Mouse (Mus musculus) MEL (cell line): ENCODE results near the gene Mpzl3. TPM values are rescaled to one million over a fixed set of nuclear protein-coding genes. Genes with fewer than 3 reads are reported as not detected.

Source experiments
- DNase-seq: peaks from one replicate; pipeline ENCODE4 v3.0.0; 2011; ENCODE audit warnings: low read depth, low spot score
- H3K27ac ChIP-seq: 2 replicates; pipeline ENCODE4 v1.5.1; 2012; ENCODE audit warnings: low read depth, mild to moderate bottlenecking, control low read depth, low read length, moderate library complexity; ENCODE audit not compliant: control insufficient read depth
- H3K27me3 ChIP-seq, 2 experiments: fragments of 150-350 bp in 1 of 2; sonication (generic) in 1 of 2; 2 replicates each; pipeline ENCODE4 v1.6.1; 2012; ENCODE audit warnings: low read length in 2 of 2, mild to moderate bottlenecking in 2 of 2, improper control_type of control experiment in 1 of 2, moderate library complexity in 1 of 2; ENCODE audit not compliant: insufficient read depth in 2 of 2, control insufficient read depth in 1 of 2
- H3K36me3 ChIP-seq, 2 experiments: 2 replicates each; pipeline ENCODE4 v1.6.1; 2012 to 2014; ENCODE audit warnings: low read length in 2 of 2, improper control_type of control experiment in 1 of 2, inconsistent platforms in 1 of 2, mild to moderate bottlenecking in 1 of 2; ENCODE audit not compliant: insufficient read depth in 2 of 2, control insufficient read depth in 1 of 2
- H3K4me1 ChIP-seq, 2 experiments: fragments of 150-350 bp in 1 of 2; sonication (generic) in 1 of 2; 2 replicates each; pipeline ENCODE4 v1.6.1; 2012; ENCODE audit warnings: low read length in 2 of 2, improper control_type of control experiment in 1 of 2, mild to moderate bottlenecking in 1 of 2; ENCODE audit not compliant: insufficient read depth in 2 of 2, control insufficient read depth in 1 of 2
- H3K4me3 ChIP-seq, 2 experiments: fragments of 150-350 bp in 1 of 2; sonication (generic) in 1 of 2; 2 replicates each; pipeline ENCODE4 v1.5.1; 2012; ENCODE audit warnings: low read depth in 2 of 2, low read length in 2 of 2, mild to moderate bottlenecking in 2 of 2, moderate library complexity in 2 of 2, control low read depth in 1 of 2, improper control_type of control experiment in 1 of 2; ENCODE audit not compliant: control insufficient read depth in 1 of 2, insufficient read depth in 1 of 2
- H3K79me2 ChIP-seq: 2 replicates; pipeline ENCODE4 v1.6.1; 2012; ENCODE audit warnings: mild to moderate bottlenecking, low read length, moderate library complexity; ENCODE audit not compliant: control insufficient read depth, poor library complexity, insufficient read depth
- H3K9ac ChIP-seq: 2 replicates; pipeline ENCODE4 v1.6.1; 2012; ENCODE audit warnings: low read depth, mild to moderate bottlenecking, control low read depth, low read length, moderate library complexity; ENCODE audit not compliant: control insufficient read depth, poor library complexity, severe bottlenecking
- H3K9me3 ChIP-seq: fragments of 150-350 bp; sonication (generic); replicated peaks from 2 replicates; pipeline ENCODE4 v1.6.1; 2012; ENCODE audit warnings: mild to moderate bottlenecking, low read length, improper control_type of control experiment, moderate library complexity; ENCODE audit not compliant: insufficient read depth
- CHD1 ChIP-seq: IDR thresholded peaks from 2 replicates; pipeline ENCODE4 v1.6.1; 2012; ENCODE audit warnings: low read depth, mild to moderate bottlenecking, inconsistent platforms, low read length, improper control_type of control experiment
- ELF1 ChIP-seq: IDR thresholded peaks from 2 replicates; pipeline ENCODE4 v1.6.1; 2014; ENCODE audit warnings: low read depth, mild to moderate bottlenecking, inconsistent platforms, low read length, improper control_type of control experiment, moderate library complexity
- EP300 ChIP-seq, 2 experiments: IDR thresholded peaks; 2 replicates each; pipeline ENCODE4 v1.6.1; 2011; ENCODE audit warnings: improper control_type of control experiment in 2 of 2, low read length in 2 of 2, low read depth in 1 of 2, mild to moderate bottlenecking in 1 of 2
- GABPA ChIP-seq: IDR thresholded peaks from 2 replicates; pipeline ENCODE4 v1.6.1; 2012; ENCODE audit warnings: low read depth, mild to moderate bottlenecking, inconsistent platforms, low read length, improper control_type of control experiment, moderate library complexity
- GATA1 ChIP-seq: IDR thresholded peaks from 2 replicates; pipeline ENCODE4 v1.6.1; 2011; ENCODE audit warnings: low read depth, low read length, improper control_type of control experiment
- KAT2A ChIP-seq: conservative IDR thresholded peaks from 2 replicates; pipeline ENCODE4 v1.6.1; 2012; ENCODE audit warnings: low read depth, low read length, improper control_type of control experiment, inconsistent platforms
- MAFK ChIP-seq: IDR thresholded peaks from 2 replicates; pipeline ENCODE4 v1.6.1; 2011; ENCODE audit warnings: low read depth, mild to moderate bottlenecking, low read length, improper control_type of control experiment, borderline replicate concordance
- MXI1 ChIP-seq: IDR thresholded peaks from 2 replicates; pipeline ENCODE4 v1.6.1; 2011; ENCODE audit warnings: mild to moderate bottlenecking, low read depth, low read length, improper control_type of control experiment
- NELFE ChIP-seq: IDR thresholded peaks from 2 replicates; pipeline ENCODE4 v1.6.1; 2011; ENCODE audit warnings: low read depth, low read length, improper control_type of control experiment
- POLR2AphosphoS2 ChIP-seq: IDR thresholded peaks from 2 replicates; pipeline ENCODE4 v1.6.1; 2011; ENCODE audit warnings: low read length, improper control_type of control experiment
- RAD21 ChIP-seq: IDR thresholded peaks from 2 replicates; pipeline ENCODE4 v1.6.1; 2011; ENCODE audit warnings: mild to moderate bottlenecking, low read depth, low read length, improper control_type of control experiment
- RCOR1 ChIP-seq: IDR thresholded peaks from 2 replicates; pipeline ENCODE4 v1.6.1; 2012; ENCODE audit warnings: low read depth, mild to moderate bottlenecking, inconsistent platforms, low read length, improper control_type of control experiment
- SIN3A ChIP-seq: IDR thresholded peaks from 2 replicates; pipeline ENCODE4 v1.6.1; 2012; ENCODE audit warnings: low read length, improper control_type of control experiment, inconsistent platforms
- TBP ChIP-seq: IDR thresholded peaks from 2 replicates; pipeline ENCODE4 v1.8.0; 2011; ENCODE audit warnings: low read depth, low read length, improper control_type of control experiment
- TCF12 ChIP-seq: IDR thresholded peaks from 2 replicates; pipeline ENCODE4 v1.6.1; 2014; ENCODE audit warnings: low read depth, mild to moderate bottlenecking, inconsistent platforms, low read length, improper control_type of control experiment, moderate library complexity
- UBTF ChIP-seq: IDR thresholded peaks from 2 replicates; pipeline ENCODE4 v1.6.1; 2012; ENCODE audit warnings: low read depth, mild to moderate bottlenecking, inconsistent platforms, low read length, improper control_type of control experiment, moderate library complexity, borderline replicate concordance; ENCODE audit not compliant: insufficient read depth
- USF2 ChIP-seq, 2 experiments: IDR thresholded peaks; 2 replicates each; pipeline ENCODE4 v1.6.1; 2011 to 2012; ENCODE audit warnings: improper control_type of control experiment in 2 of 2, low read length in 2 of 2, borderline replicate concordance in 1 of 2, inconsistent platforms in 1 of 2, low read depth in 1 of 2, mild to moderate bottlenecking in 1 of 2; ENCODE audit not compliant: insufficient read depth in 1 of 2
- ZKSCAN1 ChIP-seq: IDR thresholded peaks from 2 replicates; pipeline ENCODE4 v1.6.1; 2012; ENCODE audit warnings: low read depth, mild to moderate bottlenecking, inconsistent platforms, low read length, improper control_type of control experiment, moderate library complexity
- ZMIZ1 ChIP-seq: IDR thresholded peaks from 2 replicates; pipeline ENCODE4 v1.6.1; 2012; ENCODE audit warnings: low read depth, mild to moderate bottlenecking, inconsistent platforms, low read length, improper control_type of control experiment, moderate library complexity
- polyA plus RNA-seq, 2 experiments: library from polyadenylated mRNA; stranded (reverse) in 1 of 2; unstranded in 1 of 2; fragments of >175 nt in 1 of 2; fragments of >200 nt in 1 of 2; gene quantifications; 2 replicates each; pipeline versions ENCODE4 v1.2.1 to v1.2.4; 2012; ENCODE audit warnings: low replicate concordance in 2 of 2, low read depth in 1 of 2; ENCODE audit not compliant: insufficient read length in 2 of 2, insufficient read depth in 1 of 2, missing spikeins in 1 of 2
- total RNA-seq: library from RNA; depleted of rRNA; stranded (reverse); fragments of 300-350 nt; gene quantifications from 2 replicates; pipeline ENCODE4 v1.2.3, GENCODE M21; 2012

The Mpzl3 gene
- total and polyA plus RNA-seq, 3 experiments, result not detected

DNA sequence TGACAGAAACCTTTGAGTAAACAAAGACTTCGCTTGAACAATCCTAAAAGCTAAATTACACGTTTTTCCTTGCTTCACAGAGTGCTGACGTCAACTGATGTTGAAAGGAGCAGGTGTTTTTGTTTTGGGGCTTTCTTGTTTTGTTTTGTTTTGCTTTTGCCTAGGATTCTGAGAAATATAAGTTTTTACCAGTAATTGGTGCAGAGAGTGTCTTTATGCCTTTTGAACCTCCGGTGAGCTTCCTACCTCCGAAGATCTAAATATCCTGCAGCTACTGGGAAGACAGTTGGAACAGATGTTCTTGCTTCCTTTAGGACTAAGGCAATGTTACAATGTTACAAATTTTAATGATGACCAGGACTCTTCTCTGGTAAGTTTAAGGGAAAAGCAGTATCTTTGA is 15.5 kb upstream of the Mpzl3 start, which contains the start of gene Mpzl2:
Gene Mpzl2 (plus strand): TSS at position 301 of the 400 bp plus-strand sequence.
- Histone ChIP-seq H3K9me3 (no peaks in the 10 kb centered on the region), H3K27me3 (peaks cover 7 to 14% of the 10 kb centered on the region in 2 experiments), H3K9ac (peak within 1 kb of the TSS; percentile 64), H3K4me3 (peak within 1 kb of the TSS; percentile 40 to 53), H3K4me1 (peaks cover 2 to 23% of the 10 kb centered on the region in 2 experiments), H3K79me2 (no peaks in the 10 kb centered on the region), H3K27ac (peak within 1 kb of the TSS; percentile 72), H3K36me3 (peaks cover 0 to 17% of the 10 kb centered on the region in 2 experiments; a peak in 2 of 4 replicates)
- DNase-seq, result no peak
- TF ChIP-seq POLR2AphosphoS2 (no peak), ELF1 (no peak), UBTF (no peak), TCF12 (no peak), ZMIZ1 (no peak), CHD1 (no peak), SIN3A (no peak), TBP (no peak), GATA1 (no peak), MAFK (no peak), RAD21 (no peak), MXI1 (no peak), USF2 (IDR thresholded peaks at IDR 0.05; ENCODE audit: borderline replicate concordance in 1 of 2, insufficient read depth in 1 of 2, low read depth in 1 of 2, low read length in 2 of 2) (no peak), KAT2A (no peak), ZKSCAN1 (no peak), NELFE (no peak), EP300 (IDR thresholded peaks at IDR 0.05; ENCODE audit: low read depth in 1 of 2, low read length in 2 of 2) (no peak), GABPA (no peak)

DNA sequence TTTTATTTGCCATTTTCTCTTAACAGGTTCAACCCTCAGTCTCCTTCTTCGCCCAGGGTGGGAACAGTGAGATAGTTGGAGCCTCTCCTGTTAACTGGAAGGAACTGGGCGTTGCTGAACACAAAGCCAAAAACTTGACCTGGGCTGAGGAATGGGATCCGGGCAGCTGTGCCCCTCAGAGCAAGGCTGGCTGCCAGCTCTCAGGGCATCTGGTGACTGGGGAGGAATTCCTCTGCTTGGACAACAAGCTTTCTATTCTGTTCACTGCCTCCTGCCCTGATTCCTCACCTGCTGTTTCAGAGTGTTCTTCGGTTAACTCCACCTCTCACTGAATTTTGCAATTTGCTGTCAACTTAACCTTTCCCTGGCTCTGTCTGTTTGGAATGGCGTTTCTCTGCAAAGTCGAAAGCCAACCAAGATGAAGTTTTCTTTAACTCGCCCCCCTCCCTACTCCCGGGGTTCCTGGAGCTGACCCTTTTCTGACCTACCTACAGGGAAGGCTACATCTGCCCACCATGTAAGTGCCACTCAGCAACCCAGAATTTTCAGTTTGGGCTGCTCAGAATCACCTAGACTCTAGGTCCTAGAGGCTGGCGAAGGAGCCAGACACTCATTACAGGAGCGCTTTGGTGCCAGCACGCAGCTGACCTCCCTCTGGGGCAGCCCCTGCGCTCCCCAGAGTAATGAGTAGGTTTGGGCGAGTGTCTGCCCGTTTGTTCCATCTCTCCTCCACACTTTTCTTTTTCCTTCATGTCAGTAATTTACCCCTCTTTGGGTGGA is 14.7 kb upstream of the Mpzl3 start:
- Histone ChIP-seq H3K79me2 (no peaks in the 10 kb centered on the region), H3K4me3 (peak overlapping the region; percentile 40 to 53), H3K27me3 (peaks cover 5 to 14% of the 10 kb centered on the region in 2 experiments; a peak in 3 of 4 replicates), H3K4me1 (peaks cover 2 to 23% of the 10 kb centered on the region in 2 experiments), H3K36me3 (peaks cover 0 to 17% of the 10 kb centered on the region in 2 experiments; a peak in 2 of 4 replicates), H3K9ac (peak overlapping the region; percentile 64), H3K27ac (peak overlapping the region; percentile 72), H3K9me3 (no peaks in the 10 kb centered on the region)
- TF ChIP-seq USF2 (IDR thresholded peaks at IDR 0.05; ENCODE audit: borderline replicate concordance in 1 of 2, insufficient read depth in 1 of 2, low read depth in 1 of 2, low read length in 2 of 2) (no peak), RCOR1 (no peak), UBTF (no peak)
- DNase-seq, result peak; percentile 20
